Mouse (Mus musculus): ENCODE data around the gene Wdr17. TPM values are rescaled to one million over a fixed set of nuclear protein-coding genes. Genes with fewer than 3 reads are reported as not detected.
"Not testable (repeated sequence)": the region's sequence is repeated elsewhere in the genome, so short reads cannot be mapped to it uniquely, and the experiment has no call there.

Wdr17 gene
- polyA plus RNA-seq, 1 experiment from 2014 or later = 0.10 TPM

GRCm38 (mm10) chr8:54659703-54660102 is 227.3 kb downstream of the Wdr17 start:
- H3K27me3 ChIP-seq = no peaks in the 10 kb centered on the region
- no peaks in the 10 kb centered on the region for H3K9me3 ChIP-seq
- 82% methylated on average over 2 of the region's 2 CpGs for WGBS
- H3K4me1 ChIP-seq = no peaks in the 10 kb centered on the region
- no peak for ATAC-seq (ENCODE audit: borderline replicate concordance, extremely low read depth, low FRiP score, low TSS enrichment)
- no peaks in the 10 kb centered on the region for H3K36me3 ChIP-seq
- no peak overlapping the region for H3K4me2 ChIP-seq
- no peak overlapping the region for H3K4me3 ChIP-seq
- H3K27ac ChIP-seq = no peak overlapping the region
- no peak overlapping the region for H3K9ac ChIP-seq

- Histone ChIP-seq H3K36me3 (no peaks in the 10 kb centered on the region), H3K27ac (no peak overlapping the region), H3K4me2 (no peak overlapping the region), H3K9me3 (no peaks in the 10 kb centered on the region), H3K9ac (no peak overlapping the region), H3K27me3 (no peaks in the 10 kb centered on the region), H3K4me1 (no peaks in the 10 kb centered on the region), H3K4me3 (no peak overlapping the region)
- WGBS = 83% methylated on average over 4 of the region's 4 CpGs
- ATAC-seq (ENCODE audit: borderline replicate concordance, extremely low read depth, low FRiP score, low TSS enrichment) = no peak
Observed at GRCm38 (mm10) chr8:54638634-54639033, 248.3 kb downstream of the Wdr17 start.

- 78% methylated on average over 17 of the region's 17 CpGs for WGBS
- not testable (repeated sequence) for H3K27me3 ChIP-seq; H3K4me2 ChIP-seq; ATAC-seq (ENCODE audit: borderline replicate concordance, extremely low read depth, low FRiP score, low TSS enrichment); H3K9ac ChIP-seq; H3K27ac ChIP-seq; H3K4me1 ChIP-seq; H3K9me3 ChIP-seq; H3K4me3 ChIP-seq; H3K36me3 ChIP-seq
Observed at GRCm38 (mm10) chr8:54616710-54617109, 270.3 kb downstream of the Wdr17 start.

GRCm38 (mm10) chr8:54610238-54610637 is 276.7 kb downstream of the Wdr17 start:
- ATAC-seq (ENCODE audit: borderline replicate concordance, extremely low read depth, low FRiP score, low TSS enrichment) = peak; percentile 59; the same call in 1 of the 2 replicates
- WGBS = 43% methylated on average over 4 of the region's 4 CpGs
- H3K27ac ChIP-seq = 0 out of 2 replicates have a peak overlapping the region, but pooled peaks have one; percentile 1

GRCm38 (mm10) chr8:54609336-54609735 is 277.6 kb downstream of the Wdr17 start:
- ATAC-seq (ENCODE audit: borderline replicate concordance, extremely low read depth, low FRiP score, low TSS enrichment) = no peak
- Histone ChIP-seq H3K4me3 (no peak overlapping the region), H3K36me3 (no peaks in the 10 kb centered on the region), H3K4me1 (no peaks in the 10 kb centered on the region), H3K4me2 (no peak overlapping the region), H3K27me3 (no peaks in the 10 kb centered on the region), H3K9ac (no peak overlapping the region), H3K27ac (no peak overlapping the region), H3K9me3 (no peaks in the 10 kb centered on the region)
- WGBS = 51% methylated on average over 2 of the region's 2 CpGs

More at GRCm38 (mm10) chr8:54610238-54610637, 276.7 kb downstream of the Wdr17 start:
- Histone ChIP-seq H3K27me3 (no peaks in the 10 kb centered on the region), H3K9me3 (no peaks in the 10 kb centered on the region), H3K4me2 (no peak overlapping the region), H3K9ac (no peak overlapping the region), H3K4me1 (no peaks in the 10 kb centered on the region), H3K36me3 (no peaks in the 10 kb centered on the region), H3K4me3 (no peak overlapping the region)

GRCm38 (mm10) chr8:54603440-54603839 is 283.5 kb downstream of the Wdr17 start:
- no peak overlapping the region for H3K9ac ChIP-seq
- 73% methylated on average over 4 of the region's 4 CpGs for WGBS

GRCm38 (mm10) chr8:54600671-54601251 is 286.2 kb downstream of the Wdr17 start, which contains the start of gene Spata4:
Gene Spata4 (plus strand): TSS chr8:54600781.
- Histone ChIP-seq H3K9me3 (no peaks in the 10 kb centered on the region), H3K4me3 (peak within 1 kb of the TSS; percentile 18), H3K27ac (no peak within 1 kb of the TSS), H3K4me2 (peak within 1 kb of the TSS; percentile 54), H3K27me3 (no peaks in the 10 kb centered on the region), H3K4me1 (peaks cover 3% of the 10 kb centered on the region; the same call in 1 of the 2 replicates), H3K9ac (no peak within 1 kb of the TSS), H3K36me3 (no peaks in the 10 kb centered on the region)
- WGBS = 7% methylated on average over 21 of the region's 21 CpGs
- peak; percentile 89 for ATAC-seq (ENCODE audit: borderline replicate concordance, extremely low read depth, low FRiP score, low TSS enrichment)

More at GRCm38 (mm10) chr8:54603440-54603839, 283.5 kb downstream of the Wdr17 start:
- ATAC-seq (ENCODE audit: borderline replicate concordance, extremely low read depth, low FRiP score, low TSS enrichment) = no peak
- Histone ChIP-seq H3K4me2 (no peak overlapping the region), H3K4me1 (peaks cover 3% of the 10 kb centered on the region; the same call in 1 of the 2 replicates), H3K36me3 (no peaks in the 10 kb centered on the region), H3K4me3 (no peak overlapping the region), H3K9me3 (no peaks in the 10 kb centered on the region), H3K27me3 (no peaks in the 10 kb centered on the region), H3K27ac (no peak overlapping the region)

GRCm38 (mm10) chr8:54597386-54597785 is 289.6 kb downstream of the Wdr17 start:
- H3K9ac ChIP-seq = no peak overlapping the region
- no peaks in the 10 kb centered on the region for H3K36me3 ChIP-seq
- ATAC-seq (ENCODE audit: borderline replicate concordance, extremely low read depth, low FRiP score, low TSS enrichment) = no peak
- H3K27me3 ChIP-seq = no peaks in the 10 kb centered on the region
- H3K4me2 ChIP-seq = no peak overlapping the region
- 77% methylated on average over 2 of the region's 2 CpGs for WGBS
- H3K4me1 ChIP-seq = peaks cover 3% of the 10 kb centered on the region; the same call in 1 of the 2 replicates
- no peaks in the 10 kb centered on the region for H3K9me3 ChIP-seq
- H3K27ac ChIP-seq = no peak overlapping the region
- no peak overlapping the region for H3K4me3 ChIP-seq

GRCm38 (mm10) chr8:54596940-54597339 is 290.0 kb downstream of the Wdr17 start:
- H3K4me3 ChIP-seq = no peak overlapping the region
- no peak overlapping the region for H3K4me2 ChIP-seq
- ATAC-seq (ENCODE audit: borderline replicate concordance, extremely low read depth, low FRiP score, low TSS enrichment) = no peak
- no peak overlapping the region for H3K27ac ChIP-seq
- no peaks in the 10 kb centered on the region for H3K27me3 ChIP-seq
- H3K9ac ChIP-seq = no peak overlapping the region
- H3K4me1 ChIP-seq = peaks cover 3% of the 10 kb centered on the region; the same call in 1 of the 2 replicates
- H3K36me3 ChIP-seq = no peaks in the 10 kb centered on the region
- WGBS = 71% methylated on average over 2 of the region's 2 CpGs
- no peaks in the 10 kb centered on the region for H3K9me3 ChIP-seq

- no peaks in the 10 kb centered on the region for H3K36me3 ChIP-seq
- H3K27ac ChIP-seq = no peak overlapping the region
- H3K4me2 ChIP-seq = no peak overlapping the region
- H3K27me3 ChIP-seq = no peaks in the 10 kb centered on the region
- WGBS = 56% methylated on average over 2 of the region's 2 CpGs
- no peak overlapping the region for H3K4me3 ChIP-seq
- H3K9me3 ChIP-seq = no peaks in the 10 kb centered on the region
- H3K4me1 ChIP-seq = peaks cover 3% of the 10 kb centered on the region; the same call in 1 of the 2 replicates
- no peak for ATAC-seq (ENCODE audit: borderline replicate concordance, extremely low read depth, low FRiP score, low TSS enrichment)
- no peak overlapping the region for H3K9ac ChIP-seq
Observed at GRCm38 (mm10) chr8:54596051-54596450, 290.9 kb downstream of the Wdr17 start.

- Histone ChIP-seq H3K4me3 (no peak overlapping the region), H3K4me1 (no peaks in the 10 kb centered on the region), H3K9me3 (no peaks in the 10 kb centered on the region), H3K27ac (no peak overlapping the region), H3K9ac (no peak overlapping the region), H3K36me3 (no peaks in the 10 kb centered on the region), H3K27me3 (no peaks in the 10 kb centered on the region), H3K4me2 (no peak overlapping the region)
- WGBS = 82% methylated on average over 5 of the region's 5 CpGs
- no peak for ATAC-seq (ENCODE audit: borderline replicate concordance, extremely low read depth, low FRiP score, low TSS enrichment)
Observed at GRCm38 (mm10) chr8:54594634-54595033, 292.4 kb downstream of the Wdr17 start.

- Histone ChIP-seq H3K4me2 (no peak overlapping the region), H3K27me3 (no peaks in the 10 kb centered on the region), H3K4me3 (no peak overlapping the region), H3K9me3 (no peaks in the 10 kb centered on the region), H3K27ac (no peak overlapping the region), H3K9ac (no peak overlapping the region), H3K4me1 (no peaks in the 10 kb centered on the region), H3K36me3 (no peaks in the 10 kb centered on the region)
- WGBS = 41% methylated on average over 1 of the region's 1 CpGs
- ATAC-seq (ENCODE audit: borderline replicate concordance, extremely low read depth, low FRiP score, low TSS enrichment) = no peak
Observed at GRCm38 (mm10) chr8:54582886-54583285, 304.1 kb downstream of the Wdr17 start.

Data from lung, embryonic 15.5 days (tissue).